9 mouse cellular contexts compared by ENCODE assay signal in the genomic region with DNA sequence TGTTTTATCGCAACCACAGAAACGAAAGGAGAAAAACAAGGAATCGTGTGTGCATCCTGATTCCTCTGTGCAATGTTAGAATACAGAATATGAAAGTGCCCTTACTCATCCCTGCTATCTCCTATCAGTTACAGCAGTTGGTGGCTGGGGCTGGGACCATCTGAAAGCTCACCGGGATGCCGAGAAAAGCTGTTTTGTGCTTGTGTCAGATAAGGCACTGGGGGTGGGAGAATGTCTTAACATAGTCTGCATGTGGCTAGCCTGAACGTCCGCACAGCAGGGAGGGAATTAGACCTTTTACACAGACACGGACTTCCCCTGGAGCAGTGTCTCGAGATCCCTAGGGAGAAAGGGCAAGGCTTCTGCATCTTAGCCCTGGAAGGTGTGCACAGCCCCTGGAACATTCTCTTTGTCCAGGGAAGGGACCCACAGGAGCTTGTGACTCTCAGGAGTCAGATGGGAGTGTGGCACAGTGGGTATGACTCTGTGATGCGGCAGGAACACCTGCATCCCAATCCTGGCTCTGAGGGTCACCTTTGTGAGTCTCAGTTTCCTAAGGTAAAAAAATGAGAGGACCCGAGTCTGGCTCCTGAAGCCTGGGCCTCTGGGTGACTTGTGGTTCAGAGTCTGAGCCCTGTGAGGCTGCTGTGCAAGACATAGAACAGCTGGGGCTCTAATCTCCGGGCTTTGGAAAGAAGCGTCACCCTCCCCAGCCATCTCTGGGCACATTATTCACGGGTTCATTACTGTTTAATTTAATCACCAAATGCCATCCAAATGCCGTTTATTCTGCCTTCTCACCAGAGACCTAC. TPM values are rescaled to one million over a fixed set of nuclear protein-coding genes. Genes with fewer than 3 reads are reported as not detected.
DNase-seq lines count a peak whose midpoint lies in the region; ATAC-seq and TF ChIP-seq lines count a peak whose summit lies in the region.
"Had no signal": no experiment of that assay in that cellular context is flagged by ENCODE, and none has a peak within 500 bp of the region (broad histone marks: within the 10 kb centered on the region; RNA-seq: fewer than 3 reads in every experiment).

No protein-coding gene starts in this region.

- ATAC-seq in embryonic facial prominence, embryonic 13.5 days (ENCODE audit: insufficient number of reproducible peaks, insufficient read depth, low FRiP score, low TSS enrichment, low read depth): no peak
- ATAC-seq in neural tube, embryonic 12.5 days (ENCODE audit: low FRiP score, low read depth): peak; percentile 43; the same call in 1 of the 2 replicates
- ATAC-seq in neural tube, embryonic 15.5 days (ENCODE audit: low FRiP score): no peak; the same call in 1 of the 2 replicates
- ATAC-seq in liver, postnatal 0 days: peak; percentile 98

- TF ChIP-seq CTCF in liver, postnatal 0 days (IDR thresholded peaks at IDR 0.05; ENCODE audit: low read depth): no peak

- no peaks in the 10 kb centered on the region for H3K4me1 ChIP-seq in embryonic facial prominence, embryonic 13.5 days
- H3K4me1 ChIP-seq in embryonic facial prominence, embryonic 10.5 days: peaks cover 21% of the 10 kb centered on the region
- H3K4me1 ChIP-seq in neural tube, embryonic 12.5 days: peaks cover 6% of the 10 kb centered on the region
- peaks cover 13% of the 10 kb centered on the region for H3K4me1 ChIP-seq in neural tube, embryonic 15.5 days
- H3K4me1 ChIP-seq in liver, postnatal 0 days (ENCODE audit: insufficient read depth): peaks cover 7% of the 10 kb centered on the region

- H3K27me3 ChIP-seq in embryonic facial prominence, embryonic 13.5 days: peaks cover 17% of the 10 kb centered on the region
- H3K27me3 ChIP-seq in embryonic facial prominence, embryonic 10.5 days (replicated peaks; ENCODE audit: low read depth, poor library complexity, severe bottlenecking): peaks cover 19% of the 10 kb centered on the region
- no peaks in the 10 kb centered on the region for H3K27me3 ChIP-seq in neural tube, embryonic 12.5 days (replicated peaks)
- no peaks in the 10 kb centered on the region for H3K27me3 ChIP-seq in neural tube, embryonic 15.5 days (replicated peaks)
- H3K27me3 ChIP-seq in liver, postnatal 0 days (ENCODE audit: insufficient read depth, low read length): no peaks in the 10 kb centered on the region

- no peak overlapping the region for H3K4me3 ChIP-seq in embryonic facial prominence, embryonic 13.5 days
- H3K4me3 ChIP-seq in embryonic facial prominence, embryonic 10.5 days: no peak overlapping the region
- H3K4me3 ChIP-seq in neural tube, embryonic 12.5 days: no peak overlapping the region
- H3K4me3 ChIP-seq in neural tube, embryonic 15.5 days (replicated peaks): no peak overlapping the region
- peak overlapping the region; percentile 19; the same call in 1 of the 2 replicates for H3K4me3 ChIP-seq in liver, postnatal 0 days (ENCODE audit: low read depth, low read length)

- no peak overlapping the region for H3K4me2 ChIP-seq in embryonic facial prominence, embryonic 13.5 days
- no peak overlapping the region for H3K4me2 ChIP-seq in neural tube, embryonic 12.5 days (replicated peaks)
- no peak overlapping the region for H3K4me2 ChIP-seq in neural tube, embryonic 15.5 days
- H3K4me2 ChIP-seq in liver, postnatal 0 days (ENCODE audit: low read depth, low read length): peak overlapping the region; percentile 62

- 54% methylated on average over 15 of the region's 15 CpGs for WGBS in embryonic facial prominence, embryonic 13.5 days
- 59% methylated on average over 15 of the region's 15 CpGs for WGBS in embryonic facial prominence, embryonic 10.5 days
- WGBS in neural tube, embryonic 12.5 days: 62% methylated on average over 15 of the region's 15 CpGs
- WGBS in neural tube, embryonic 15.5 days: 51% methylated on average over 15 of the region's 15 CpGs
- 50% methylated on average over 15 of the region's 15 CpGs for WGBS in liver, postnatal 0 days (ENCODE audit: insufficient replicate concordance)

- H3K36me3 ChIP-seq in embryonic facial prominence, embryonic 13.5 days: no peaks in the 10 kb centered on the region
- H3K36me3 ChIP-seq in embryonic facial prominence, embryonic 10.5 days (replicated peaks): no peaks in the 10 kb centered on the region
- no peaks in the 10 kb centered on the region for H3K36me3 ChIP-seq in neural tube, embryonic 12.5 days
- H3K36me3 ChIP-seq in neural tube, embryonic 15.5 days: no peaks in the 10 kb centered on the region
- no peaks in the 10 kb centered on the region for H3K36me3 ChIP-seq in liver, postnatal 0 days (replicated peaks; ENCODE audit: insufficient read depth, low read length)

- no peaks in the 10 kb centered on the region for H3K9me3 ChIP-seq in embryonic facial prominence, embryonic 13.5 days
- no peaks in the 10 kb centered on the region for H3K9me3 ChIP-seq in embryonic facial prominence, embryonic 10.5 days
- no peaks in the 10 kb centered on the region for H3K9me3 ChIP-seq in neural tube, embryonic 12.5 days
- no peaks in the 10 kb centered on the region for H3K9me3 ChIP-seq in neural tube, embryonic 15.5 days (replicated peaks)
- H3K9me3 ChIP-seq in liver, postnatal 0 days (ENCODE audit: low read length): no peaks in the 10 kb centered on the region

- H3K27ac ChIP-seq in embryonic facial prominence, embryonic 13.5 days: no peak overlapping the region
- no peak overlapping the region for H3K27ac ChIP-seq in embryonic facial prominence, embryonic 10.5 days (replicated peaks)
- H3K27ac ChIP-seq in neural tube, embryonic 12.5 days: no peak overlapping the region
- H3K27ac ChIP-seq in neural tube, embryonic 15.5 days (replicated peaks): no peak overlapping the region
- H3K27ac ChIP-seq in liver, postnatal 0 days (ENCODE audit: low read depth): peak overlapping the region; percentile 87

- H3K9ac ChIP-seq in embryonic facial prominence, embryonic 13.5 days: 0 out of 2 replicates have a peak overlapping the region, but pooled peaks have one; percentile 21
- no peak overlapping the region for H3K9ac ChIP-seq in neural tube, embryonic 12.5 days
- H3K9ac ChIP-seq in neural tube, embryonic 15.5 days (replicated peaks): no peak overlapping the region
- peak overlapping the region; percentile 55 for H3K9ac ChIP-seq in liver, postnatal 0 days (replicated peaks)

- peak; percentile 98 for TF ChIP-seq EP300 in liver, postnatal 0 days (IDR thresholded peaks at IDR 0.05; ENCODE audit: low read depth)

- DNase-seq in embryonic facial prominence, embryonic 10.5 days (ENCODE audit: low spot score): no peak
- DNase-seq in liver, postnatal 0 days: peak; percentile 58
- DNase-seq in yolk sac, embryonic 10.5 days (ENCODE audit: low spot score): peak; percentile 50
- DNase-seq in thymus, postnatal 0 days (ENCODE audit: low spot score): no peak
- DNase-seq in right cerebral cortex, postnatal 36 days (ENCODE audit: low spot score in 2 of 2): no peak
- DNase-seq: heart, postnatal 36 days had no signal

RNA-seq across cellular contexts. Expression of a gene that starts 43.8 kb away (rescaled TPM):
- 3.1 and 3.4 TPM in 2 replicates for polyA plus RNA-seq in embryonic facial prominence, embryonic 13.5 days (2015; fragmentation: Nextera tagmentation; extraction: Ambion mirVana)
- polyA plus RNA-seq in embryonic facial prominence, embryonic 10.5 days (2016; fragmentation: Nextera tagmentation; extraction: Ambion mirVana): 0.82 and 1.1 TPM in 2 replicates
- 2.7 and 4.0 TPM in 2 replicates for polyA plus RNA-seq in neural tube, embryonic 12.5 days (2016; fragmentation: Nextera tagmentation; extraction: Ambion mirVana)
- polyA plus RNA-seq in neural tube, embryonic 15.5 days (2015; fragmentation: Nextera tagmentation; extraction: Ambion mirVana): 17.2 and 19.0 TPM in 2 replicates
- polyA plus RNA-seq in liver, postnatal 0 days (2015; fragmentation: Nextera tagmentation; extraction: Ambion mirVana): 0.19 TPM in 1 of 2 replicates, not detected in the other
- polyA plus RNA-seq in thymus, postnatal 0 days (2015; fragmentation: Nextera tagmentation; extraction: Ambion mirVana): 0.71 and 1.1 TPM in 2 replicates

RNA-seq across cellular contexts. Expression of a gene that starts 44.0 kb away (rescaled TPM):
- polyA plus RNA-seq in embryonic facial prominence, embryonic 13.5 days (2015; fragmentation: Nextera tagmentation; extraction: Ambion mirVana): 13.5 TPM in 2 replicates
- polyA plus RNA-seq in embryonic facial prominence, embryonic 10.5 days (2016; fragmentation: Nextera tagmentation; extraction: Ambion mirVana): 18.0 and 21.3 TPM in 2 replicates
- 79.5 and 82.3 TPM in 2 replicates for polyA plus RNA-seq in neural tube, embryonic 12.5 days (2016; fragmentation: Nextera tagmentation; extraction: Ambion mirVana)
- 89.4 and 104 TPM in 2 replicates for polyA plus RNA-seq in neural tube, embryonic 15.5 days (2015; fragmentation: Nextera tagmentation; extraction: Ambion mirVana)
- polyA plus RNA-seq in liver, postnatal 0 days (2015; fragmentation: Nextera tagmentation; extraction: Ambion mirVana): 0.81 and 0.97 TPM in 2 replicates
- 10.2 and 10.9 TPM in 2 replicates for polyA plus RNA-seq in thymus, postnatal 0 days (2015; fragmentation: Nextera tagmentation; extraction: Ambion mirVana)

RNA-seq across cellular contexts. Expression of a gene that starts 52.3 kb away (rescaled TPM):
- 14.9 and 15.1 TPM in 2 replicates for polyA plus RNA-seq in embryonic facial prominence, embryonic 13.5 days (2015; fragmentation: Nextera tagmentation; extraction: Ambion mirVana)
- 8.3 and 10.6 TPM in 2 replicates for polyA plus RNA-seq in embryonic facial prominence, embryonic 10.5 days (2016; fragmentation: Nextera tagmentation; extraction: Ambion mirVana)
- polyA plus RNA-seq in neural tube, embryonic 12.5 days (2016; fragmentation: Nextera tagmentation; extraction: Ambion mirVana): 13.9 and 16.1 TPM in 2 replicates
- 20.6 and 21.9 TPM in 2 replicates for polyA plus RNA-seq in neural tube, embryonic 15.5 days (2015; fragmentation: Nextera tagmentation; extraction: Ambion mirVana)
- polyA plus RNA-seq in liver, postnatal 0 days (2015; fragmentation: Nextera tagmentation; extraction: Ambion mirVana): 30.1 and 32.0 TPM in 2 replicates
- polyA plus RNA-seq in thymus, postnatal 0 days (2015; fragmentation: Nextera tagmentation; extraction: Ambion mirVana): 36.2 and 37.7 TPM in 2 replicates

Comparison
In these comparisons a context has a peak if more than half of its experiments do, and no peak if none do; other contexts are left out.
1. ATAC-seq: peak in neural tube, embryonic 12.5 days (single experiment) and liver, postnatal 0 days (single experiment); none in embryonic facial prominence, embryonic 13.5 days (single experiment) and neural tube, embryonic 15.5 days (single experiment).
2. H3K9ac ChIP-seq: peak in embryonic facial prominence, embryonic 13.5 days (single experiment) and liver, postnatal 0 days (single experiment); none in neural tube, embryonic 12.5 days (single experiment) and neural tube, embryonic 15.5 days (single experiment).
3. DNase-seq: peak in liver, postnatal 0 days (single experiment) and yolk sac, embryonic 10.5 days (single experiment); none in embryonic facial prominence, embryonic 10.5 days (single experiment), thymus, postnatal 0 days (single experiment) and right cerebral cortex, postnatal 36 days (0 of 2).